Mouse (Mus musculus) ES-Bruce4 (cell line): Measurements from ENCODE around the gene Eri3. TPM values are rescaled to one million over a fixed set of nuclear protein-coding genes. Genes with fewer than 3 reads are reported as not detected.

Experiments used
- H3K27ac ChIP-seq: 2 replicates; pipeline ENCODE4 v1.5.1; 2012; ENCODE audit warnings: low read length, inconsistent platforms; ENCODE audit not compliant: insufficient read depth
- H3K27me3 ChIP-seq: 2 replicates; pipeline ENCODE4 v1.6.1; 2012; ENCODE audit warnings: mild to moderate bottlenecking, low read length, inconsistent platforms; ENCODE audit not compliant: control insufficient read depth, poor library complexity, insufficient read depth, severe bottlenecking
- H3K36me3 ChIP-seq: 2 replicates; pipeline ENCODE4 v1.6.1; 2012; ENCODE audit warnings: inconsistent platforms, mild to moderate bottlenecking, low read length, moderate library complexity; ENCODE audit not compliant: control insufficient read depth, poor library complexity, insufficient read depth, severe bottlenecking
- H3K4me1 ChIP-seq: one replicate; pipeline ENCODE4 v1.8.1; 2011; ENCODE audit warnings: low read length; ENCODE audit not compliant: control insufficient read depth, insufficient read depth
- H3K4me3 ChIP-seq: 2 replicates; pipeline ENCODE4 v1.5.1; 2011; ENCODE audit warnings: low read depth, mild to moderate bottlenecking, low read length
- H3K9ac ChIP-seq: 2 replicates; pipeline ENCODE4 v1.6.1; 2012; ENCODE audit warnings: low read depth, mild to moderate bottlenecking, inconsistent platforms; ENCODE audit not compliant: poor library complexity, severe bottlenecking
- H3K9me3 ChIP-seq: replicated peaks from 2 replicates; pipeline ENCODE4 v1.6.1; 2012; ENCODE audit warnings: mild to moderate bottlenecking, low read length, inconsistent platforms; ENCODE audit not compliant: control insufficient read depth, poor library complexity, insufficient read depth, severe bottlenecking
- CTCF ChIP-seq: IDR thresholded peaks from one replicate; pipeline ENCODE4 v1.8.1; 2011; ENCODE audit warnings: low read depth, low read length
- EP300 ChIP-seq: IDR thresholded peaks from 2 replicates; pipeline ENCODE4 v1.6.1; 2011; ENCODE audit warnings: low read depth, low read length; ENCODE audit not compliant: insufficient read depth
- POLR2A ChIP-seq: IDR thresholded peaks from one replicate; pipeline ENCODE4 v1.8.1; 2011; ENCODE audit warnings: low read length; ENCODE audit not compliant: insufficient read depth
- polyA plus RNA-seq: library from polyadenylated mRNA; stranded (reverse); fragments of >200 nt; gene quantifications from 2 replicates; pipeline ENCODE4 v1.2.4, GENCODE M21; 2011; ENCODE audit warnings: low read depth; ENCODE audit not compliant: missing spikeins, insufficient read depth, insufficient read length

The Eri3 gene
- polyA plus RNA-seq, 1 experiment: 68.0 TPM

DNA sequence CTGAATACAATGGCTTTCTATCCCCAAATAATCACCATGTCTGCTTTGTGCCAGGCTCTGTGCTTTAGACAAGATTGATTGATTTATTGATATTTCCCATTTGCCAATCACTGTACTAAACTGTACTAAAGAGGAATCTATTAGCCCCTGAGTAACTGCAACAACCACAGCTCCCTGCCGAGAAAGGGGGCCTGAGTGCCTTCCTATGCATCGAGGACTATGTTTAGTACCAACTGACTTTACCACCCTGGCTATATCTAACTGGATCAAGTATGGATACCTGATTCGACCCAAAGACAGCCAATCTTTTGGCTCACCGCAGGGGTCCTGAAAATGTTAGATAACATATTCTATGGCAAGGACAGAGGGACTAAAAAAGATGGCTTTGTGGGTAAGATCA is 20.3 kb upstream of the Eri3 start:
- no peak for TF ChIP-seq POLR2A
- TF ChIP-seq CTCF: no peak
- no peak for TF ChIP-seq EP300
- H3K9ac ChIP-seq: no peak overlapping the region
- no peaks in the 10 kb centered on the region for H3K4me1 ChIP-seq
- H3K27me3 ChIP-seq: no peaks in the 10 kb centered on the region; the same call in 1 of the 2 replicates
- no peak overlapping the region for H3K27ac ChIP-seq
- H3K9me3 ChIP-seq: no peaks in the 10 kb centered on the region
- no peak overlapping the region for H3K4me3 ChIP-seq
- no peaks in the 10 kb centered on the region for H3K36me3 ChIP-seq

DNA sequence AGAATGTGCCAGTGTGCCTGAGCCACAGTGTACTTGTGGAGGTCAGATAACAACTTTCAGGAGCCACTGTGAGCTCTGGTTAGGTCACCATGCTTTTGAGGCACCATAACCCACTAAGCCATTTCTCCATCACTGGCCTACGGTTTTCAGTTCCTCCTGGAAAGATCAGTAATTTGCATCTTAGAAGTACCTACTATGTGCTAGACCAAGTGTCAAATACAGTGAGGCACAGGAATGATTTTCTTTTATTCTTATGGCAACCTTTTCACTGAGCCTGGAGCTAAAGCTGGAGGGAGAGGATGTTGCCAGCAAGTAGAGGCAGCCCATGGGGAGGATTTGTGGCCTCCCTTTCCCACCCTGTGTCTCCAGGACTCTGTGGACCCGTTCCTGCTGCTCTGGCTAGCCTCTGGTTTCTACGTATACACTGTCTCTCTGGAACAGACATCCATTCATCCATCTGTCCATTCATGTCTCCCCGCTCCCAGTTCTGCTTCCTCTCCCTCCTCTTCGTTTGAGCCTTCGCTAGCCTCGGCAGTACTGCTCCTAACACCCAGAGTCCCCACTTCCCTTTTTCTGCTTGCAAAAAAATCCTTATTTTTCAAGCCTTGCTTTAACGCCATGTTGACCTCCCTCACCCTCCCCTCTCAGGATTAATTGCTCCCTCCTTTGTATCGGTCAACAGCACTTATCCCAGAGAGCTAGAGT is 14.5 kb upstream of the Eri3 start:
- H3K27me3 ChIP-seq: no peaks in the 10 kb centered on the region; the same call in 1 of the 2 replicates
- H3K9ac ChIP-seq: no peak overlapping the region
- no peak overlapping the region for H3K4me3 ChIP-seq
- H3K4me1 ChIP-seq: no peaks in the 10 kb centered on the region
- H3K36me3 ChIP-seq: no peaks in the 10 kb centered on the region
- TF ChIP-seq POLR2A (no peak), CTCF (no peak), EP300 (no peak)
- no peak overlapping the region for H3K27ac ChIP-seq
- no peaks in the 10 kb centered on the region for H3K9me3 ChIP-seq

GRCm38 (mm10) chr4:117537002-117537401 is 13.2 kb upstream of the Eri3 start:
- Histone ChIP-seq H3K36me3 (no peaks in the 10 kb centered on the region), H3K9me3 (no peaks in the 10 kb centered on the region), H3K4me3 (no peak overlapping the region), H3K9ac (no peak overlapping the region), H3K27me3 (no peaks in the 10 kb centered on the region), H3K27ac (no peak overlapping the region), H3K4me1 (no peaks in the 10 kb centered on the region)
- TF ChIP-seq CTCF: no peak
- TF ChIP-seq EP300: no peak
- TF ChIP-seq POLR2A: no peak

- H3K4me3 ChIP-seq: no peak overlapping the region
- H3K4me1 ChIP-seq: no peaks in the 10 kb centered on the region
- H3K27ac ChIP-seq: no peak overlapping the region
- H3K36me3 ChIP-seq: no peaks in the 10 kb centered on the region
- no peak for TF ChIP-seq POLR2A
- TF ChIP-seq CTCF: no peak
- TF ChIP-seq EP300: no peak
- no peaks in the 10 kb centered on the region for H3K9me3 ChIP-seq
- H3K9ac ChIP-seq: no peak overlapping the region
- H3K27me3 ChIP-seq: no peaks in the 10 kb centered on the region
Observed at GRCm38 (mm10) chr4:117539329-117539980, 10.7 kb upstream of the Eri3 start.

- Histone ChIP-seq H3K4me3 (no peak overlapping the region), H3K9ac (no peak overlapping the region), H3K27ac (no peak overlapping the region), H3K27me3 (no peaks in the 10 kb centered on the region), H3K9me3 (no peaks in the 10 kb centered on the region), H3K4me1 (no peaks in the 10 kb centered on the region), H3K36me3 (no peaks in the 10 kb centered on the region)
- no peak for TF ChIP-seq EP300
- no peak for TF ChIP-seq POLR2A
- no peak for TF ChIP-seq CTCF
Observed at GRCm38 (mm10) chr4:117540571-117540970, 9.6 kb upstream of the Eri3 start.

DNA sequence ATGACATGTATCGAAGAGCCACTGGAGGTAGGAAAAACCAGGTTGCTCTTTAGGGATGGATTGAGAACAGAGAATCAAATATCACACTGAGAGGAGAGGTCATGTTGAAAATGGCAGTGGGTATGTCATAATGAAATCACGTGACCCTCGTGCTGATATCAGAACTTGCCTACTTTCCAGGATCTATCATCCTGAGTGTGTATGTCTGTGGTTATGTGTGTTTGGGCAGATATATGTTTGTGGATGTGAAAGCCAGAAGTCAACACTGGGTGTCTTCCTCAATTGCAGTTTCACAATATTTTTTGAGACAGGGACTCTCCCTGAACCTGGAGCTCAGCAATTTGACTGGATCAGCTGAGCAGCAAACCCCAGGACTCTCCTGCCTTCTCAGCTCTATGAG is 4.7 kb upstream of the Eri3 start:
- Histone ChIP-seq H3K9ac (no peak overlapping the region), H3K4me3 (no peak overlapping the region), H3K27me3 (no peaks in the 10 kb centered on the region), H3K9me3 (no peaks in the 10 kb centered on the region), H3K27ac (no peak overlapping the region), H3K36me3 (no peaks in the 10 kb centered on the region), H3K4me1 (no peaks in the 10 kb centered on the region)
- TF ChIP-seq CTCF (no peak), EP300 (no peak), POLR2A (no peak)
